ENCODE assay signal across 8 mouse cellular contexts in genomic region chrX:73673619-73673967, GRCm38 (mm10). TPM values are rescaled to one million over a fixed set of nuclear protein-coding genes. Genes with fewer than 3 reads are reported as not detected.
DNase-seq lines count a peak whose midpoint lies in the region; ATAC-seq lines count a peak whose summit lies in the region.

No protein-coding gene starts in this region.

- peak overlapping the region; percentile 80 for H3K9ac ChIP-seq in kidney, embryonic 16.5 days (replicated peaks; ENCODE audit: low read length)
- peak overlapping the region; percentile 75 for H3K9ac ChIP-seq in hindbrain, embryonic 14.5 days
- peak overlapping the region; percentile 67 for H3K9ac ChIP-seq in midbrain, embryonic 14.5 days (replicated peaks; ENCODE audit: low read length)

- no peaks in the 10 kb centered on the region for H3K9me3 ChIP-seq in kidney, embryonic 16.5 days (ENCODE audit: low read length)
- H3K9me3 ChIP-seq in embryonic facial prominence, embryonic 10.5 days = peaks cover 6% of the 10 kb centered on the region; the same call in 1 of the 2 replicates
- no peaks in the 10 kb centered on the region for H3K9me3 ChIP-seq in hindbrain, embryonic 14.5 days (ENCODE audit: control insufficient read depth, low read length)
- no peaks in the 10 kb centered on the region for H3K9me3 ChIP-seq in midbrain, embryonic 14.5 days (ENCODE audit: control insufficient read depth, low read length)

- H3K36me3 ChIP-seq in kidney, embryonic 16.5 days (ENCODE audit: insufficient read depth, low read length) = 0 out of 2 replicates have a peak, but pooled peaks cover 5% of the 10 kb centered on the region
- peaks cover 30% of the 10 kb centered on the region for H3K36me3 ChIP-seq in embryonic facial prominence, embryonic 10.5 days (replicated peaks)
- peaks cover 9% of the 10 kb centered on the region; the same call in 1 of the 2 replicates for H3K36me3 ChIP-seq in hindbrain, embryonic 14.5 days (replicated peaks; ENCODE audit: control insufficient read depth, insufficient read depth)
- 0 out of 2 replicates have a peak, but pooled peaks cover 3% of the 10 kb centered on the region for H3K36me3 ChIP-seq in midbrain, embryonic 14.5 days (ENCODE audit: control insufficient read depth, insufficient read depth, low read length)

- H3K4me1 ChIP-seq in kidney, embryonic 16.5 days (ENCODE audit: insufficient read depth, low read length) = peaks cover 11% of the 10 kb centered on the region
- H3K4me1 ChIP-seq in embryonic facial prominence, embryonic 10.5 days = peaks cover 22% of the 10 kb centered on the region
- peaks cover 14% of the 10 kb centered on the region for H3K4me1 ChIP-seq in hindbrain, embryonic 14.5 days (replicated peaks; ENCODE audit: control insufficient read depth, insufficient read depth, low read length)
- H3K4me1 ChIP-seq in midbrain, embryonic 14.5 days (ENCODE audit: control insufficient read depth, insufficient read depth, low read length) = peaks cover 3% of the 10 kb centered on the region; the same call in 1 of the 2 replicates

- no peak for DNase-seq in kidney, postnatal 4 days
- peak; percentile 29 for DNase-seq in embryonic facial prominence, embryonic 10.5 days (ENCODE audit: low spot score)
- no peak for DNase-seq in hindbrain, embryonic 14.5 days (ENCODE audit: low spot score)
- peak; percentile 25 for DNase-seq in midbrain, embryonic 14.5 days
- DNase-seq in spleen, postnatal 36 days (ENCODE audit: low spot score in 2 of 2) = no peak
- DNase-seq in left cerebral cortex, postnatal 4 days = no peak
- no peak for DNase-seq in cerebellum, postnatal 36 days

- peak overlapping the region; percentile 24; the same call in 1 of the 2 replicates for H3K27ac ChIP-seq in kidney, embryonic 16.5 days (ENCODE audit: low read length)
- peak overlapping the region; percentile 87 for H3K27ac ChIP-seq in embryonic facial prominence, embryonic 10.5 days (replicated peaks)
- H3K27ac ChIP-seq in hindbrain, embryonic 14.5 days = no peak overlapping the region
- H3K27ac ChIP-seq in midbrain, embryonic 14.5 days (replicated peaks; ENCODE audit: low read depth, low read length) = peak overlapping the region; percentile 60; the same call in 1 of the 2 replicates

- ATAC-seq in kidney, embryonic 16.5 days (ENCODE audit: low FRiP score, low TSS enrichment) = peak; percentile 13
- peak; percentile 21; the same call in 1 of the 2 replicates for ATAC-seq in hindbrain, embryonic 14.5 days (ENCODE audit: low FRiP score)
- ATAC-seq in midbrain, embryonic 14.5 days (ENCODE audit: low FRiP score, low TSS enrichment) = peak; percentile 3; the same call in 1 of the 2 replicates

- no peaks in the 10 kb centered on the region; the same call in 1 of the 2 replicates for H3K27me3 ChIP-seq in kidney, embryonic 16.5 days (ENCODE audit: insufficient read depth, low read length)
- H3K27me3 ChIP-seq in embryonic facial prominence, embryonic 10.5 days (replicated peaks; ENCODE audit: low read depth, poor library complexity, severe bottlenecking) = peaks cover 28% of the 10 kb centered on the region
- H3K27me3 ChIP-seq in hindbrain, embryonic 14.5 days (ENCODE audit: control insufficient read depth, insufficient read depth, low read length) = no peaks in the 10 kb centered on the region
- H3K27me3 ChIP-seq in midbrain, embryonic 14.5 days (ENCODE audit: control insufficient read depth, insufficient read depth, low read length) = no peaks in the 10 kb centered on the region

- peak overlapping the region; percentile 64 for H3K4me2 ChIP-seq in kidney, embryonic 16.5 days (replicated peaks; ENCODE audit: low read depth, low read length)
- H3K4me2 ChIP-seq in hindbrain, embryonic 14.5 days (replicated peaks) = peak overlapping the region; percentile 71
- H3K4me2 ChIP-seq in midbrain, embryonic 14.5 days (ENCODE audit: low read length) = peak overlapping the region; percentile 68

- 14% methylated on average over 16 of the region's 42 CpGs for WGBS in kidney, embryonic 16.5 days
- WGBS in embryonic facial prominence, embryonic 10.5 days = 16% methylated on average over 41 of the region's 42 CpGs
- WGBS in hindbrain, embryonic 14.5 days = 15% methylated on average over 21 of the region's 42 CpGs
- WGBS in midbrain, embryonic 14.5 days = 33% methylated on average over 26 of the region's 42 CpGs

- intact Hi-C loops in left cerebral cortex, postnatal 4 days (cut with DNase I) = no loop called here

- peak overlapping the region; percentile 65 for H3K4me3 ChIP-seq in kidney, embryonic 16.5 days (ENCODE audit: low read length)
- H3K4me3 ChIP-seq in embryonic facial prominence, embryonic 10.5 days = peak overlapping the region; percentile 72
- H3K4me3 ChIP-seq in hindbrain, embryonic 14.5 days (replicated peaks; ENCODE audit: low read length) = peak overlapping the region; percentile 62
- peak overlapping the region; percentile 53 for H3K4me3 ChIP-seq in midbrain, embryonic 14.5 days (replicated peaks; ENCODE audit: low read depth, low read length)

RNA-seq across cellular contexts. Expression of gene Slc6a8, which starts 0.6 kb away (rescaled TPM):
- 7.0 and 8.7 TPM in 2 replicates for polyA plus RNA-seq in kidney, embryonic 16.5 days (2015; fragmentation: Nextera tagmentation; extraction: Ambion mirVana)
- 4.7 and 5.6 TPM in 2 replicates for polyA plus RNA-seq in embryonic facial prominence, embryonic 10.5 days (2016; fragmentation: Nextera tagmentation; extraction: Ambion mirVana)
- 7.9 and 8.2 TPM in 2 replicates for polyA plus RNA-seq in hindbrain, embryonic 14.5 days (2014; fragmentation: Nextera tagmentation; extraction: Ambion mirVana)
- polyA plus RNA-seq in midbrain, embryonic 14.5 days (2014; fragmentation: Nextera tagmentation; extraction: Ambion mirVana) = 8.9 and 9.5 TPM in 2 replicates
- 10 to 100 TPM; 52.2 to 64.8 TPM for total RNA-seq in left cerebral cortex, postnatal 4 days (2021)

RNA-seq across cellular contexts. Expression of gene Pnck, which starts 13.7 kb away (rescaled TPM):
- 15.8 and 20.6 TPM in 2 replicates for polyA plus RNA-seq in kidney, embryonic 16.5 days (2015; fragmentation: Nextera tagmentation; extraction: Ambion mirVana)
- 6.6 and 7.4 TPM in 2 replicates for polyA plus RNA-seq in embryonic facial prominence, embryonic 10.5 days (2016; fragmentation: Nextera tagmentation; extraction: Ambion mirVana)
- polyA plus RNA-seq in hindbrain, embryonic 14.5 days (2014; fragmentation: Nextera tagmentation; extraction: Ambion mirVana) = 154 and 160 TPM in 2 replicates
- polyA plus RNA-seq in midbrain, embryonic 14.5 days (2014; fragmentation: Nextera tagmentation; extraction: Ambion mirVana) = 138 and 176 TPM in 2 replicates
- 100 to 1,000 TPM; 105 to 140 TPM for total RNA-seq in left cerebral cortex, postnatal 4 days (2021)

RNA-seq across cellular contexts. Expression of gene Dusp9, which starts 34.4 kb away (rescaled TPM):
- polyA plus RNA-seq in kidney, embryonic 16.5 days (2015; fragmentation: Nextera tagmentation; extraction: Ambion mirVana) = 28.9 and 30.5 TPM in 2 replicates
- polyA plus RNA-seq in embryonic facial prominence, embryonic 10.5 days (2016; fragmentation: Nextera tagmentation; extraction: Ambion mirVana) = 109 and 139 TPM in 2 replicates
- polyA plus RNA-seq in hindbrain, embryonic 14.5 days (2014; fragmentation: Nextera tagmentation; extraction: Ambion mirVana) = 0.25 and 0.39 TPM in 2 replicates
- 0.22 and 0.31 TPM in 2 replicates for polyA plus RNA-seq in midbrain, embryonic 14.5 days (2014; fragmentation: Nextera tagmentation; extraction: Ambion mirVana)
- total RNA-seq in left cerebral cortex, postnatal 4 days (2021) = under 1 TPM; 0.12 to 0.14 TPM

RNA-seq across cellular contexts. Expression of gene Bcap31, which starts 42.4 kb away (rescaled TPM):
- polyA plus RNA-seq in kidney, embryonic 16.5 days (2015; fragmentation: Nextera tagmentation; extraction: Ambion mirVana) = 276 and 282 TPM in 2 replicates
- polyA plus RNA-seq in embryonic facial prominence, embryonic 10.5 days (2016; fragmentation: Nextera tagmentation; extraction: Ambion mirVana) = 152 and 153 TPM in 2 replicates
- 135 and 141 TPM in 2 replicates for polyA plus RNA-seq in hindbrain, embryonic 14.5 days (2014; fragmentation: Nextera tagmentation; extraction: Ambion mirVana)
- 106 and 116 TPM in 2 replicates for polyA plus RNA-seq in midbrain, embryonic 14.5 days (2014; fragmentation: Nextera tagmentation; extraction: Ambion mirVana)
- 10 to 100 TPM; 62.0 to 62.1 TPM for total RNA-seq in left cerebral cortex, postnatal 4 days (2021)

RNA-seq across cellular contexts. Expression of gene Abcd1, which starts 42.8 kb away (rescaled TPM):
- 16.2 and 17.4 TPM in 2 replicates for polyA plus RNA-seq in kidney, embryonic 16.5 days (2015; fragmentation: Nextera tagmentation; extraction: Ambion mirVana)
- 8.1 and 10.4 TPM in 2 replicates for polyA plus RNA-seq in embryonic facial prominence, embryonic 10.5 days (2016; fragmentation: Nextera tagmentation; extraction: Ambion mirVana)
- polyA plus RNA-seq in hindbrain, embryonic 14.5 days (2014; fragmentation: Nextera tagmentation; extraction: Ambion mirVana) = 8.3 and 10.2 TPM in 2 replicates
- 7.1 and 8.7 TPM in 2 replicates for polyA plus RNA-seq in midbrain, embryonic 14.5 days (2014; fragmentation: Nextera tagmentation; extraction: Ambion mirVana)
- total RNA-seq in left cerebral cortex, postnatal 4 days (2021) = 10 to 100 TPM; 16.8 to 16.9 TPM

Comparison
In these comparisons a context has a peak if more than half of its experiments do, and no peak if none do; other contexts are left out.
1. DNase-seq: peak in embryonic facial prominence, embryonic 10.5 days (single experiment) and midbrain, embryonic 14.5 days (single experiment); none in kidney, postnatal 4 days (0 of 2), hindbrain, embryonic 14.5 days (single experiment), spleen, postnatal 36 days (0 of 2), left cerebral cortex, postnatal 4 days (single experiment) and cerebellum, postnatal 36 days (0 of 2).
2. RNA of gene Dusp9, which starts 34.4 kb away (polyA plus RNA-seq): 109 to 139 TPM in embryonic facial prominence, embryonic 10.5 days and 28.9 to 30.5 TPM in kidney, embryonic 16.5 days; 0.25 to 0.39 TPM in hindbrain, embryonic 14.5 days and 0.22 to 0.31 TPM in midbrain, embryonic 14.5 days; every median in the first group is over 10 times any median in the second.
3. Peak in every context shown above with its lines, with median percentiles within 50 percentile points of each other: ATAC-seq, H3K4me2 ChIP-seq, H3K4me3 ChIP-seq and H3K9ac ChIP-seq.